Mouse (Mus musculus) frontal cortex, postnatal 36 days (tissue): Measurements from ENCODE around the gene Zfp248.

Experiments used
- DNase-seq, 2 experiments: peaks; one replicate each; pipeline ENCODE4 v3.0.0; 2022; ENCODE audit warnings: low spot score in 2 of 2

Zfp248 gene

GRCm38 (mm10) chr6:118455042-118455631 is at the start of gene Zfp248:
Zfp248 (minus strand) TSS chr6:118455528.
- DNase-seq = peak; percentile 93 to 96

DNA sequence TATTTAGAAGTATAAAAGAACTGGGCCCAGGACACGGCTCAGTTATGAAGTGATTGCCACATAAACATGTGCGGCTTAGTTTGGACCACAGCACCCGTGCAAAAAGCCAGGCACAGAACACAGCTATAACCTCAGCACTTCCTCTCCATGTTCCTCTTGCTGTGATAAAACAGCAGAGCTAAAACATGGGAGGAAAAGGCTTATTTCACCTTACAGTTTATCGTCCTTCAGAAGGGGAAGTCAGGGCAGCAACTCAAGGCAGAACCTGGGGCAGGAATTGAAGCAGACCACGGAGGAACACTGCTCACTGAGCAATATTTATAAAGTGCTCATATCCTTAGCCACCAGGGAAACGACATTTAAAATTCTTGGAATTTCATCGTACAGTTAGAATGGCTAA is 43.7 kb upstream of the Zfp248 start:
- no peak for DNase-seq

GRCm38 (mm10) chr6:118482125-118482524 is 26.8 kb upstream of the Zfp248 start:
- DNase-seq = no peak

DNA sequence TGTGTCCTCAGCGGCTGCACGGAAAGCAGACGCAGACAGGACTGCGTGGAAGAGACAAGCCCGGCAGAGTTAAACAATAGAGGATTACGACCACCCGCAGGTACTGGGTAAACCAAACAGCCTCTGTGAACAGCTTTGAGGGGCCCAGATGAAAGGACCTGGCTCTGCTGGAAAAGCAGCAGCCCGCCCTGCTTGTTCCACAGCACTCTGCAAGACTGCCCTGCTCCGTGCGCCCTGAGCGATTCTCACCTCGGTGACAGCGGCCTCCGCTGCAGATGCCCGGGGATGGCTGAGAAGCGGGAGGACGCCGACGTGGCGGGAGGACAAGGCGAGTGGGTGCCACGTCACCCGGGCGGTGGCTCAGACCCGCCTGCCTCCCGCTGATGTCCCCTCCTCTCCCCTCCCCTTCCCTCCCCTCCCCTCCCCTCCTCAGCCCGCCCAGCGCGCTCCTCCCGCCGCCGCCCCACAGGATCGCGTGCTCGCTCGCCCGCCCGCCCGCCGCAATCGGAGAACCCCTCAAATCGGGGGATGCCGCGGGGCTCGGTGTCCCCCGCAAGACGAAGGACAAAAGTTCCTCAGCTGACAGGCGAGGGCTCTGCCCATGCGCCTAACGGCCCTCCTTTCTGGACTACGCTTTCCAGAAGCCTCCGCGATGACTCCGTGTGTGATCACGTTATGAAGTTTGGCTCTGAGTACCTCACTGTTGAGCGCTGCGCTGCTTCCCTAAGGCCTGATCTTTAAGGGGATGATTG is 23.8 kb upstream of the Zfp248 start, which contains the start of gene Zfp9:
Gene Zfp9, minus strand, starts transcription at position 364 of the 752 bp plus-strand sequence.
- DNase-seq = peak; percentile 83 to 85

- no peak for DNase-seq
Measured at GRCm38 (mm10) chr6:118477875-118478785, 22.8 kb upstream of the Zfp248 start.

- no peak for DNase-seq
Measured at GRCm38 (mm10) chr6:118462069-118462705, 6.9 kb upstream of the Zfp248 start.

DNA sequence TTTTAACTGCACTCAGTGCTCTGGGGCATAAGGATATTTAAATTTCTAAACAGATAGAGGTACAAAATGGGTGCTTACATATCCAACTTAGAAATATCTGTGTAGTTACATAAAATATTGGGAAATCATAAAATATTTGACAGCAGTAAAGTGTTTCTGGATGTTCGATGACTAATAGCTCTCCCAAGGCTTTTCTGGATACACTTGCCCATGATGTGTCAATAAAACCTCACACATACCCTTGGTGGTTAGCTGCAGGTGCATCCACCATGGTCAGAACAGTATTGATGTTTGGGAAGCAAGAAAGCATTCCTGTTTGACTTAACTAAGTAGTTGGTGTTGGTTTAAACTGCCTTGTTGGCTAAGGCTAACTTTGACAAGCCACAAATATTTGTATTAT is 2.4 kb upstream of the Zfp248 start:
- DNase-seq = no peak

- DNase-seq = peak; percentile 17 to 33
Measured at GRCm38 (mm10) chr6:118454452-118454851, 876 bp downstream of the Zfp248 start.

- DNase-seq = no peak
Measured at GRCm38 (mm10) chr6:118431502-118431901, 23.8 kb downstream of the Zfp248 start.

DNA sequence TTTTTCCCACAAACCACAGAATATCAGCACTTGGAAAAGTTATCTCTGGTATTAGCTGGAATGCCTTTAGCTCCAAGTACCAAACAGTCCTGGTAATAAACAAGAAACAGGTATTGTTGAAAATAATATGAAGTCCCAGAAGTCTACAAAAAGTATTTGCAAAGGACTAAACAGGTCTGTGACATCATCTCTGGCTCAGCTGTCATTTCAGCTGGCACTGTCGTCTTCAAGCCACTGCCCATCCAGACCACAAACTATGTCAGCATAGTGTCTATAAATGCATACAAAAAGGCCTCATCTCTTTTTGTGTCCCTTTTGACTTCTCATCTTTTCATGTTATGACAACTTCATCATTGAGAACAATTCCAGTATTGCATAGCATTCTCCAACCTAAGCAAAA is 28.7 kb downstream of the Zfp248 start:
- no peak for DNase-seq

DNA sequence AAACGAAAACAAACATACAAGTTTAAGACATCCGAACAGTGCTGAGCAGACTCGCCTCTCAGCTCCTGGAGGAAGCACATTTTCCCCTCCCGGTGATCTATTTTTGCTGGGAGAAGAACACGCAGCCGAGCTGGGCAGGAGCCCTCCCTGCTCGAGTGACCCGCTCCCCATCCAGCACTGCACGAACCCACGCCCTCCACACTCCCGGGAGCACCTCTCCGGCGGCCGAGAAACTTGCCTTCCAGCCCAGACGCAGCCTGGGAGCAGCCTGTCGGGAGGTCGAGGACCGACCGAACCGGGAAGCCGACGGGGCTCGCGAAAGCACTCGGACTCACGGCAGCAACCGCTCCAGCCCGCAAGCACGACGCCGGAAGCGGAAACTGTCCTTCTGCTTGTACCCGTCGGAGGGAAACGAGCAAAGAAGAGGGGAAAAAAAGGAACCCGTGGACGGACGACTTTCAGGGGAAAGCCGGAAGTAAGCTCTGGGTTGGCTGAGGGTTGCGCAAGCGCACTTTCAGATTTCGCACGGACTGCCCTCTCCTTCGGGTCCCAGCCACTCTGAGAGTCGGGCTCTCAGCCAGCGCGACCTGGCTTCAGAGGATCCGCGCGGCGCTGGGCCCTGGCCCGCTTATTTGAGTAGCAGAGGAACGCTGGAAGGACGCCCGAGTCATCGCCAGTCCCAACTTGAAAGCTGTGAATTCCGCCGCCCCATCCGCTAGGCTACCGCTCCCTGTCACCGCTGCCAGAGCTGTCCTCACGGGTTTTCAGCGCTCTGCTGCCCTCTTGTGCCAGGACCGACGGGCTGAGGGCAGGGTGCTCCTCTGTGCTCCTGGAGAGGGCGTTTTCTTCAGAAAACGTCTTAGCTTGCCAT is 36.0 kb downstream of the Zfp248 start, which contains the start of gene Bms1:
Gene Bms1, minus strand, starts transcription at position 425 of the 871 bp plus-strand sequence.
- DNase-seq = peak; percentile 96

DNA sequence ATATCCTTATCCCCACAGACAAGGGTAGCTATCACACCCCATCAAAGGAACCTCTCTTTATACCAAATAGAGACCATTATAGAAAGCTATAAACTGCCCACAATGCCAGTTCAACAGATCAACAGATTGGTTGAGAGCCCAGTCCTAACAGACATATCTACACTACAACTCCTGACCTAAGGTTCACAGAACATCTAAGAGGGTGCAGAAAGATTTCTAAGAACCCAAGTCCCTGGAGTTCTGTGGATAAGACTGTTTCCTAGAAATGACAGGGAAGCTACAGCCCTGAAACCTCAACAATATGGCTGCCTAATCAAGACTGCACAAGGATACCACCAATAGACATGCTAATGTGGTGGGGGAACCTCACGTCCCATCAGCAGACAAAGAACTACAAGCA is 44.9 kb downstream of the Zfp248 start:
- DNase-seq = no peak

- no peak for DNase-seq
Measured at GRCm38 (mm10) chr6:118408510-118408909, 46.8 kb downstream of the Zfp248 start.

DNA sequence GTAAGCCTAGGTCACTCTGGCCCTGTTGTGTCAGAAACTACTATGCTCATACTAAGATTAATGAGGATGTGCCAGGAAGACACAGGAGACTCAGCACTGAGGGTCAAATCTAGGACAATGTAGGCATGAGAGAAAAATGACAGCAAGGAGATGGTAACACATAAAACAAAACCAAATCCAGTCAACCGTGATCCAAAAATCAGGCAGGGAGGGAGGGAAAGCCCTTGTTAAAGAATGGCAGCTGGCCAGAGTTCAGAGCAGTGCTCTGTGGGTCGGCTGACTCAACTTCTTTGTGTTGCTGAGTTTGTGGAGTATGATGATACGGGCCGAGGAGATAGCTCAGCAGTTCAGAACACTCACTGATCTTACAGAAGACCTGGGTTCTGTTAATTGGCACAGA is 48.9 kb downstream of the Zfp248 start:
- DNase-seq = no peak

GRCm38 (mm10) chr6:118390746-118391145 is 64.6 kb downstream of the Zfp248 start:
- no peak for DNase-seq

GRCm38 (mm10) chr6:118385962-118386361 is 69.4 kb downstream of the Zfp248 start:
- DNase-seq = no peak

DNA sequence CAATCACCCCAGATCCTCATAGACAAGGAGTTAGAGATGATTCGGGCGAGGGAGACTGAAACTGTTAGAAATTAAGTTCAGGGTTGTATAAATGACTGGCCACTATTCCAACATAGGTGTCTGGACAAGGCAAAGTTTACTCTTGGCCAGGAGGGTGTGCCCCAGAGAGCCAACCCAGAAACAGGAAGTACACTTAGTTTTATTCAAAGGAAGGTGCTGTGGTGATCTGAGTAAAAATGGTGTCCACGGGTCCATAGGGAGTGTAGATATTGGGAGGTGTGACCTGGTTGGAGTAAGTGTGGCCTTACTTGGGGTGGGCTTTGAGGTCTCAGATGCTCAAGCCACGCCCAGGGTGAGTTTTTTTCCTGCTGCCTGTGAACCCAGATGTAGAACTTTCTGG is 74.1 kb downstream of the Zfp248 start:
- no peak for DNase-seq

GRCm38 (mm10) chr6:118380630-118381029 is 74.7 kb downstream of the Zfp248 start:
- DNase-seq = no peak

- DNase-seq = peak; percentile 68 to 80
Measured at GRCm38 (mm10) chr6:118379451-118380167, 75.7 kb downstream of the Zfp248 start.

GRCm38 (mm10) chr6:118377611-118378010 is 77.7 kb downstream of the Zfp248 start:
- DNase-seq = no peak
